Mouse (Mus musculus) megakaryocyte, embryonic 14.5 days (primary cell): Measurements from ENCODE around the gene Slco1c1.

Source experiments
- FLI1 ChIP-seq: IDR thresholded peaks from 2 replicates; pipeline ENCODE4 v1.6.1; 2012; ENCODE audit warnings: low read length, inconsistent platforms, mixed read lengths
- GATA1 ChIP-seq: IDR thresholded peaks from 3 replicates; pipeline ENCODE4 v1.6.1; 2012; ENCODE audit warnings: mixed read lengths, low read length, inconsistent platforms, borderline replicate concordance

- TF ChIP-seq GATA1 = no peak
- TF ChIP-seq FLI1 = no peak
Observed at GRCm38 (mm10) chr6:141522541-141522940, 1.6 kb upstream of the Slco1c1 start.
